Comparison of ENCODE assay signal across 8 mouse cellular contexts in the genomic region with DNA sequence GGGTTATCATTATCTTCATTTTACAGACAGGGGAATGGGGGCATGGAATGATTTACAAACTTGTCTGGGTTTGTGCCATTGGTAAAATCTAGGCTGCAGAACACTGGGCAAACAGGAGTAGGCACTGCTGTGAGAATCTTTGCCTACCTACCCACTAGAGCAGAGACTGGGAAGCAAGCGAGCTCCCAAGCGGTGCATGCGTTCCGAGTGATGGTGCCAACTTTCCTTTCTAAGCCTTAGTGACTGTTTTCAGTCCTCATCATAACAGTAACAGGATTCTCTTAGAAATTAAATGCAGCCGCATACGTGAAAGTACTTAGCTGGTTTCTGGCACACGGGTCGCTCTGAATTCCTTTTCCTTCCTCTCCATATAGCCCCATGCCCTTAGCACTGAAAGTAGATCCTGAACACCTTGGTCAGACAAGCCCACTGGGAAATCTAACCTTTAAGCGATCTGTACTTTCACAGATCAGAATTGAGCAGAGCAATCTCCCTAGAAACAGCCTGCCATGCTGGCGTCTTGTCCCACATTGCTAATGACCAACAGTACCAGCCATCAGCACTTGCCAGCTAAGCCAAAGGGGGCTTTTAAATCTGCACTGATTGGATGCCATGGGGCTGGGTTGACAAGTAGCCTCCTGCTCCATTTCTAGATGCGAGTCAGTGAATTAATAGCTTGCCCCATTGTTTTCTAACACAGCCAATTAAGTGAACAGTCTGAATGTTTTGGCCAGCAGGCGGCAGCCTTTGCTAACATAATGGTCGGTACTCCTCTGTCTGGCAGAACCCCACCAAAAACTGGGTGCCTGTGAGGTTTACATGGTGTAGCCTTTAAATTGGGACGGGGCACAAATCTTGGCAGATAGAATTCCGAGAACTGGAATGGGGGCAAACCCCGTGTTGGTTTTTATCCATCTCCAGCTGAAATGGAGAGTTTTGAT. TPM values are rescaled to one million over a fixed set of nuclear protein-coding genes. Genes with fewer than 3 reads are reported as not detected.
DNase-seq lines count a peak whose midpoint lies in the region; ATAC-seq and TF ChIP-seq lines count a peak whose summit lies in the region.

No protein-coding gene starts in this region.

- H3K4me2 ChIP-seq in hindbrain, postnatal 0 days (ENCODE audit: low read depth, low read length) = peak overlapping the region; percentile 53

- H3K4me1 ChIP-seq in hindbrain, postnatal 0 days (ENCODE audit: insufficient read depth, low read length) = peaks cover 7% of the 10 kb centered on the region; the same call in 1 of the 2 replicates

- ATAC-seq in hindbrain, postnatal 0 days = peak; percentile 90
- ATAC-seq in megakaryocyte-erythroid progenitor cell, adult 5-6 weeks (replicated peaks; ENCODE audit: low FRiP score, low TSS enrichment, poor library complexity, severe bottlenecking) = peak; percentile 91

- peak; percentile 87 for TF ChIP-seq CTCF in hindbrain, postnatal 0 days (IDR thresholded peaks at IDR 0.05; ENCODE audit: low read depth)

- peak overlapping the region; percentile 21 for H3K4me3 ChIP-seq in hindbrain, postnatal 0 days (ENCODE audit: low read length)

- H3K36me3 ChIP-seq in hindbrain, postnatal 0 days (ENCODE audit: insufficient read depth, low read length) = no peaks in the 10 kb centered on the region

- peak overlapping the region; percentile 30 for H3K9ac ChIP-seq in hindbrain, postnatal 0 days (replicated peaks; ENCODE audit: low read length)

- no peak overlapping the region for H3K27ac ChIP-seq in hindbrain, postnatal 0 days

- DNase-seq in R1 (ENCODE audit: low read depth, low spot score) = peak; percentile 74
- peak; percentile 89 to 92 for DNase-seq in cerebellum, postnatal 36 days
- DNase-seq in gastrocnemius, adult 8-10 months (ENCODE audit: low spot score in 2 of 2) = peak; percentile 80 to 85
- DNase-seq in hindbrain, postnatal 0 days (ENCODE audit: low spot score) = peak; percentile 96
- peak; percentile 93 to 96 for DNase-seq in left cerebral cortex, adult 18-20 months (ENCODE audit: low spot score in 2 of 2)
- DNase-seq in right cerebral cortex, postnatal 14 days = peak; percentile 92
- peak; percentile 92 for DNase-seq in urinary bladder, postnatal 14 days (ENCODE audit: low spot score)

- H3K27me3 ChIP-seq in hindbrain, postnatal 0 days (ENCODE audit: insufficient read depth, low read length) = no peaks in the 10 kb centered on the region

- 36% methylated on average over 16 of the region's 16 CpGs for WGBS in hindbrain, postnatal 0 days

- H3K9me3 ChIP-seq in hindbrain, postnatal 0 days (ENCODE audit: low read length) = no peaks in the 10 kb centered on the region

RNA-seq across cellular contexts. Expression of a gene that starts 21.7 kb away (rescaled TPM):
- 1 to 10 TPM; 1.6 to 4.3 (median 3.0) TPM for total RNA-seq in gastrocnemius, adult 8-10 months (2022)
- 14.4 and 14.9 TPM in 2 replicates for total RNA-seq in hindbrain, postnatal 0 days (2014; rRNA removed)
- 29.8 and 31.4 TPM in 2 replicates for polyA plus RNA-seq in hindbrain, postnatal 0 days (2015; fragmentation: Nextera tagmentation; extraction: Ambion mirVana)
- total RNA-seq in left cerebral cortex, adult 18-20 months (2021) = 10 to 100 TPM; 18.2 to 23.1 TPM
- total RNA-seq in megakaryocyte-erythroid progenitor cell, adult 5-6 weeks (2014; fragmentation: Nextera tagmentation) = 31.2 and 31.9 TPM in 2 replicates
- 22.0 and 27.5 TPM in 2 replicates for total RNA-seq in megakaryocyte-erythroid progenitor cell, adult 5-6 weeks (2017)

RNA-seq across cellular contexts. Expression of a gene that starts 22.5 kb away (rescaled TPM):
- 1 to 10 TPM; 7.4 to 8.4 (median 8.0) TPM for total RNA-seq in gastrocnemius, adult 8-10 months (2022)
- 6.7 and 7.0 TPM in 2 replicates for total RNA-seq in hindbrain, postnatal 0 days (2014; rRNA removed)
- 19.8 and 20.4 TPM in 2 replicates for polyA plus RNA-seq in hindbrain, postnatal 0 days (2015; fragmentation: Nextera tagmentation; extraction: Ambion mirVana)
- 10 to 100 TPM; 11.6 to 11.9 TPM for total RNA-seq in left cerebral cortex, adult 18-20 months (2021)
- total RNA-seq in megakaryocyte-erythroid progenitor cell, adult 5-6 weeks (2014; fragmentation: Nextera tagmentation) = 7.5 and 9.5 TPM in 2 replicates
- 11.5 and 17.2 TPM in 2 replicates for total RNA-seq in megakaryocyte-erythroid progenitor cell, adult 5-6 weeks (2017)

RNA-seq across cellular contexts. Expression of a gene that starts 51.2 kb away (rescaled TPM):
- 1 to 10 TPM; 2.0 to 4.1 (median 2.8) TPM for total RNA-seq in gastrocnemius, adult 8-10 months (2022)
- 20.3 and 56.1 TPM in 2 replicates for total RNA-seq in hindbrain, postnatal 0 days (2014; rRNA removed)
- 23.7 and 25.3 TPM in 2 replicates for polyA plus RNA-seq in hindbrain, postnatal 0 days (2015; fragmentation: Nextera tagmentation; extraction: Ambion mirVana)
- 10 to 100 TPM; 21.0 to 21.9 TPM for total RNA-seq in left cerebral cortex, adult 18-20 months (2021)
- total RNA-seq in megakaryocyte-erythroid progenitor cell, adult 5-6 weeks (2014; fragmentation: Nextera tagmentation) = 5.1 and 11.6 TPM in 2 replicates
- total RNA-seq in megakaryocyte-erythroid progenitor cell, adult 5-6 weeks (2017) = 10.4 and 12.0 TPM in 2 replicates
